Mouse (Mus musculus): ENCODE measurements at regions not wholly inside any gene's neighbourhood (a gene's known extent, or its start where the extent isn't known, plus 50 kb on each side); places are given as distances from the start of the nearest gene placed in this dataset.

- 0 out of 4 replicates have a peak, but pooled peaks cover 0 to 2% of the 10 kb centered on the region in 2 experiments for H3K4me1 ChIP-seq (ENCODE audit: control insufficient read depth in 1 of 2, insufficient read depth in 2 of 2)
- dilution Hi-C loops (cut with MboI; ENCODE audit: extremely low pct_ligation_motif_present, extremely low pct_unique_long_range_greater_than_20kb, low sequenced_read_pairs), result no loop called here
- H3K79me2 ChIP-seq (replicated peaks; ENCODE audit: control insufficient read depth, extremely low read depth, insufficient read depth, poor library complexity, severe bottlenecking), result no peaks in the 10 kb centered on the region
- H3K9ac ChIP-seq (ENCODE audit: insufficient read depth, low read depth), result no peak overlapping the region
- no peaks in the 10 kb centered on the region for H3K27me3 ChIP-seq (replicated peaks)
- in situ Hi-C loops (cut with MboI; ENCODE audit: low pct_ligation_motif_present, low pct_unique_long_range_greater_than_20kb, low sequenced_read_pairs), result no loop called here
- H3K4me2 ChIP-seq (ENCODE audit: insufficient read depth, low read depth, poor library complexity, severe bottlenecking), result peak overlapping the region; percentile 67
- DNase-seq (ENCODE audit: extremely low read depth), result peak; percentile 78
- peak overlapping the region in 1 of 3 experiments; percentile 18 for H3K4me3 ChIP-seq (replicated peaks in 1 of 3; ENCODE audit: low read depth in 2 of 3, low read length in 2 of 3, poor library complexity in 1 of 3)
- no peak for TF ChIP-seq POLR2AphosphoS2 (IDR thresholded peaks at IDR 0.05; ENCODE audit: low read depth, low read length)
- TF ChIP-seq RCOR1 (conservative IDR thresholded peaks at IDR 0.05; ENCODE audit: low read depth, low read length), result no peak
- TF ChIP-seq GABPA (IDR thresholded peaks at IDR 0.05; ENCODE audit: insufficient replicate concordance, low read depth, low read length), result no peak
- TF ChIP-seq MXI1 (IDR thresholded peaks at IDR 0.05; ENCODE audit: low read depth, low read length), result no peak
- TF ChIP-seq ELF1 (IDR thresholded peaks at IDR 0.05; ENCODE audit: low read depth, low read length), result peak; percentile 59; the same call in 1 of the 2 replicates
- no peak for TF ChIP-seq MAX (IDR thresholded peaks at IDR 0.05; ENCODE audit: low read length)
- peak; percentile 62; the same call in 1 of the 2 replicates for TF ChIP-seq NELFE (IDR thresholded peaks at IDR 0.05; ENCODE audit: low read depth, low read length)
- TF ChIP-seq ZKSCAN1 (IDR thresholded peaks at IDR 0.05; ENCODE audit: borderline replicate concordance, low read depth, low read length), result no peak
- no peak for TF ChIP-seq PAX5 (IDR thresholded peaks at IDR 0.05; ENCODE audit: low read length)
- TF ChIP-seq MAFK (IDR thresholded peaks at IDR 0.05; ENCODE audit: insufficient replicate concordance, low read length), result no peak
- TF ChIP-seq USF2 (conservative IDR thresholded peaks at IDR 0.05; ENCODE audit: low read depth, low read length), result no peak
- no peak for TF ChIP-seq BHLHE40 (IDR thresholded peaks at IDR 0.05; ENCODE audit: low read depth, low read length)
- TF ChIP-seq ZMIZ1 (IDR thresholded peaks at IDR 0.05; ENCODE audit: low read depth, low read length), result no peak
- peak; percentile 62 for TF ChIP-seq SIN3A (IDR thresholded peaks at IDR 0.05; ENCODE audit: low read length)
- no peak for TF ChIP-seq MEF2A (IDR thresholded peaks at IDR 0.05; ENCODE audit: borderline replicate concordance, low read depth, low read length)
- TF ChIP-seq NRF1 (IDR thresholded peaks at IDR 0.05; ENCODE audit: low read depth, low read length), result no peak
- no peak for TF ChIP-seq MYC (IDR thresholded peaks at IDR 0.05; ENCODE audit: low read depth, low read length)
- peak; percentile 42; the same call in 1 of the 2 replicates for TF ChIP-seq IRF4 (IDR thresholded peaks at IDR 0.05; ENCODE audit: low read depth, low read length)
- no peak for TF ChIP-seq JUND (conservative IDR thresholded peaks at IDR 0.05; ENCODE audit: low read depth, low read length)
- TF ChIP-seq TCF12 (IDR thresholded peaks at IDR 0.05; ENCODE audit: low read depth, low read length), result 0 out of 2 replicates have a peak, but pooled peaks have one; percentile 36
- peak in 1 of 2 experiments; percentile 97; a peak in 3 of 4 replicates for TF ChIP-seq CTCF (conservative IDR thresholded peaks at IDR 0.05 in 1 of 2, IDR thresholded peaks at IDR 0.05 in 1 of 2; ENCODE audit: low read depth in 2 of 2, low read length in 2 of 2)
- no peak for TF ChIP-seq CHD1 (IDR thresholded peaks at IDR 0.05; ENCODE audit: low read depth, low read length)
- no peak for TF ChIP-seq USF1 (IDR thresholded peaks at IDR 0.05; ENCODE audit: low read depth, low read length)
- no peak for TF ChIP-seq ZNF384 (IDR thresholded peaks at IDR 0.05; ENCODE audit: low read depth, low read length)
- TF ChIP-seq POLR2A (IDR thresholded peaks at IDR 0.05; ENCODE audit: low read depth, low read length), result no peak
- peak; percentile 94 for TF ChIP-seq SMC3 (IDR thresholded peaks at IDR 0.05; ENCODE audit: low read depth, low read length)
- TF ChIP-seq E2F4 (IDR thresholded peaks at IDR 0.05; ENCODE audit: insufficient replicate concordance, low read depth, low read length), result no peak
- TF ChIP-seq KAT2A (IDR thresholded peaks at IDR 0.05; ENCODE audit: insufficient replicate concordance, low read length), result no peak
- peak; percentile 83 for TF ChIP-seq RAD21 (IDR thresholded peaks at IDR 0.05; ENCODE audit: low read depth, low read length)
- TF ChIP-seq TBP (conservative IDR thresholded peaks at IDR 0.05; ENCODE audit: low read depth, low read length), result no peak
- TF ChIP-seq UBTF (IDR thresholded peaks at IDR 0.05; ENCODE audit: low read depth, low read length), result no peak
- no peak for TF ChIP-seq JUN (IDR thresholded peaks at IDR 0.05; ENCODE audit: insufficient read depth, low read depth, low read length)
- peak; percentile 85 for TF ChIP-seq ZC3H11A (IDR thresholded peaks at IDR 0.05; ENCODE audit: low read depth, low read length)
- no peak for TF ChIP-seq ETS1 (conservative IDR thresholded peaks at IDR 0.05; ENCODE audit: low read depth, low read length)
- TF ChIP-seq HCFC1 (IDR thresholded peaks at IDR 0.05; ENCODE audit: low read depth, low read length), result no peak
- no peak for TF ChIP-seq MAZ (IDR thresholded peaks at IDR 0.05; ENCODE audit: low read depth, low read length)
- TF ChIP-seq CHD2 (IDR thresholded peaks at IDR 0.05; ENCODE audit: low read length), result no peak
- no peak for TF ChIP-seq EP300 (IDR thresholded peaks at IDR 0.05; ENCODE audit: low read length)
- H3K27ac ChIP-seq (ENCODE audit: insufficient read depth, low read depth), result no peak overlapping the region
- no peaks in the 10 kb centered on the region for H3K9me3 ChIP-seq (replicated peaks; ENCODE audit: low read length)
- H3K36me3 ChIP-seq (replicated peaks in 1 of 2; ENCODE audit: control insufficient read depth in 1 of 2, insufficient read depth in 1 of 2, low read length in 1 of 2), result no peaks in the 10 kb centered on the region
These were observed 104.5 kb downstream of the Rbm43 start for GRCm38 (mm10) chr2:51830286-51830944.
